Mouse (Mus musculus): ENCODE data around the gene Fcrls. TPM values are rescaled to one million over a fixed set of nuclear protein-coding genes. Genes with fewer than 3 reads are reported as not detected.

Fcrls gene
- total RNA-seq (2021) = 1 to 10 TPM; 5.4 to 6.3 TPM
- long read RNA-seq, experiment 1, transcript Fcrls-201 (8 exons, 2,273 nt) = major isoform, 11 of 11 reads
- long read RNA-seq, experiment 1, partial matches to known transcripts = 0 of 11 reads
- long read RNA-seq, experiment 1, other reads (novel, unspliced or antisense) = 0 of 11 reads
- long read RNA-seq, experiment 2, transcript Fcrls-201 (8 exons, 2,273 nt) = major isoform, 11 of 11 reads
- long read RNA-seq, experiment 2, partial matches to known transcripts = 0 of 11 reads
- long read RNA-seq, experiment 2, other reads (novel, unspliced or antisense) = 0 of 11 reads

DNA sequence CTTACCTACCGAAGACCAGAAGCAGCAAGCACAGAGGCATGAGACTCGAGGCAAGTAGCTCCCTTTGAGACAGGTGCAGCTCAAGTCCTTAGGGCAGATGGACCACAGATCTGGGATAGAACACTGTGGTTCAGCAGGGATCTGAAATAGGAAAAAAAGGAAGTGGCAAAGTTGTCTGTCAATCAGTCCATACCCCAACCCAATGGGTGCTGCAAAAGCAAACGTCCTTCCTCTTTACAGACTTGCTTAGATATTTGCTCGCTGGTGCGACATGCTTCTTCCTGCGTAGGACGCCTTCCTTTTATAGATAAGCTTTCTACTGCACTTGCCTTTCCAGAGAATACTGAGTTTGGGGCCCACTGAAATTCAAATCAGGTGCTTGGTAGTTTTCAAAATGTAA, at the start of gene Fcrls:
Fcrls (minus strand) TSS at position 303 of the 400 bp plus-strand sequence.
- DNase-seq = no peak

DNA sequence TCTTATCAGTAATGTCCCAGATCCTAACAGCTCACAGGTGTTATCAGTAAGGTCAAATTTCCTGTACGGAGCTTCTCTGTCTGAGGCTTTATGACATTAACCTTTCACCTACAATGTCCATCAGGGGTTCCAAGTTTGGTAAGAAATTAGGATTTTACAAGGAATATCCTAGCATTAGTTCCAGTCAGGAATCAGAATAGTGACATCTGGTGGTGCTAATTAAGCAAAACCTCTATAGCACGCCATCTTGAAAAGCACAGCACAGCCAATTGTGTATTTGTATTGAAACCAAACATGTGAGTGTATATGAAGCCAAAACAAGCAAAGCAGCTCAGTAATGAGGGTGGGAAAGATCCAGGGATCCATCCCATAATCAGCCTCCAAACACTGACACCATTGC, 46.4 kb upstream of the Fcrls start:
- no peak for DNase-seq

DNA sequence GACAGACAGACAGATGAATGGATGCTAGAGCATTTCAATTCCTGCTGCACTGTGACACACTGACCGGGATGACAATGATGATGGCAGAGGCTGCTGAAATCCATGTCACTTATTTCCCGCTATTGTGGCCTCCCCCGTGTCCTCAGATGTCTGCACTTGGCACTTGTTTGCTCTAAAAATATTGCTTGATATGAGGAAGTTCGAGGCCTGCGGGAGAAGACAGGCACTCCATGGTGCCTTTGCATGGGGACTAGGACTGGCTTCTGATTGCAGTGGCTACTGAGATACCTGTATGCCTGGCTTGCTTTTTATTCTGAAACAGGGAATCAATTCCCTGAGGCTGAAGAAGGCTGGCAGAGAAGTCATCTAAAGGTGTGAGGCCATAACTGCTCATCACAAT, 36.4 kb upstream of the Fcrls start:
- DNase-seq = no peak

DNA sequence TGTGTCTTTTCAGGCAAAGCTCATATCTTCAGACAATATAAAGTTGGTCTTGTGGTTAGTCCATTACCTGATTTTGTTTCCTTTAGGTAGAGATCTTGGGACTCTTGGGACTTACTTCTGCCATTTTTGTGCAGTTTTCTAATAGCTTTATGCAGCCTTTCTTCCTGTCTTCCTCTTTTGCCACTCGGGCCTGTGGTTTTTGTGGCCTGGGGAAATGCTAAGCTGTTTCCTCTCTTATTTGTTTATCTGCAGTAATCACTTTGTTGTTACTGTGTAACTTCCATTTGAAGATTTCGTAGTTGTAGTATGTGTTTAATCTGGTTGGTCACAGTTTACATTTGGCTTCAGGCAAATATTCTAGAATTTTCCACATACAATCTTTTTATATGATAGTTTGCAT, 10.8 kb upstream of the Fcrls start:
- DNase-seq = no peak

DNA sequence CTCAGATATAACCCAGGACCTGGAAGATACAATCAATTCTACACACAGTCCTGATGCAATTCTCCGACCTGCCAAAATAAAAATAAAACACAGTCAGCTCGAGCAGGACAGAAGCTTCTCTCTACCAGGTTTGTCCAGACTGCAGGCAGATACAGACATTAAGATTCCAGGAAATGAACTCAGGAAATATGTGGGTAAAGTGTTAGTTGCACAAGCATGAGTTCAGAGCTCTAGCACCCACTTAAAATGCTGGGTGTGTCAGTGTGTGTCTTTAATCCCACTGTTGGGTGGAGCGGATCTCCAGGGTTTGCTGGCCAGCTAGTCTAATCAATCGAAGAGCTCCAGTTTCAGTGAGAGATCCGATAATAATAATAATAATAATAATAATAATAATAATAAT, 3.0 kb upstream of the Fcrls start:
- DNase-seq = no peak

DNA sequence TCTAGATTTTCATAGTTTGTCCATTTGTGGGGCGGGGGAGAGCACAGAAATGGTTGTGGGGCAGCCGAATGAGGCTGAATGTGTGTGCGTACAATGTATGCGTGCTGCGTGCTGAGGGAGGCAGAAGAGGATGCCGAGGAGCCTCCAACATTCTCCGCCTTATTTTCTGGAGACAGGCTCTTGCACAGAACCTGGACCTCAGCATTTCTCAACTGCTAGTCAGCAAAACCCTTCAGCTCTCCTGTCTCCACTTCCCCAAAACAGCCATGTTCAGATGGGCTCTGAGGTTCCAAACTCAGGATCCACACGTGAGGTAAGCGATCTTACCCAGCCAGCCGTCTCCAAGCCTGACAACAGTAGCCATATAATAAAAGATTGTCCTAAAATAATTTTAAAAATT, 8.3 kb downstream of the Fcrls start:
- no peak for DNase-seq

DNA sequence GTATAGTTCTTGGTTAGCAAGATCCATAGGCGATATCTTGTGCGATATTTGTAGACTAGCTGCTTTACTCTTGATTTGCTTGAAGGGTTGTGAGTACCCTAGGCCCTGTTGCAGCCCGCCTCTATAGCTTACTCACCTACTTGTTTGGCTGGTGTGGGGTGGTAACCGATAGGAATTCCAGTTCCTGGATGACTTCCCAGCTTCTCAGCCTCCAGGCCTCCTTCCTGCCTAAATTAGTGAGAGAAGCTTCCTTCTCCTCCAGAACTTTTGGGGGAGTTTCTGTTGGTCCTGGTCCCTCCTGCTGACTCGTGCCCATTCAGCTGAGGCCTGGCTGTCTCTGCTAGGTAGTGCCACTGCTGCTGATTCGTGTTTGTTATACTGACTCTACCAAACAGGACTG, 14.0 kb downstream of the Fcrls start:
- no peak for DNase-seq

DNA sequence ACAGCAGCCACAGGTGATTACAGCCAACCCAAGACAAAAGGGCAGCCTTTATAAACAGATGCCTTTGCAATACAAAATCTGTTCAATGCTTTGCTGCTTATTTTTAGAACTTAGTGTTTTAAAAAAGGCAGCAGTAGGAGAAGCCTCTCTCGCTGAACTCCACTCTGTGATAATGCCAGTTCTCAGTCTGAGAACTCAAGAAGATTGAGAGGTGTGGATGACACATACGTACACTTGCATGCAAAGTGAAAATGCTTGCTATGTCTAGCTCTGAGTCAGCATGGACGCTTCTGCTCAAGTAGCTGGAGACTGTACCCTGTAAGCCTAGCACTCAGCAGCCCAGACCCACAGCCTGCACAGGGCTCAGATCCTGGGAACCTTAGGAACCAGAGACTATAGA, 16.2 kb downstream of the Fcrls start:
- no peak for DNase-seq

DNA sequence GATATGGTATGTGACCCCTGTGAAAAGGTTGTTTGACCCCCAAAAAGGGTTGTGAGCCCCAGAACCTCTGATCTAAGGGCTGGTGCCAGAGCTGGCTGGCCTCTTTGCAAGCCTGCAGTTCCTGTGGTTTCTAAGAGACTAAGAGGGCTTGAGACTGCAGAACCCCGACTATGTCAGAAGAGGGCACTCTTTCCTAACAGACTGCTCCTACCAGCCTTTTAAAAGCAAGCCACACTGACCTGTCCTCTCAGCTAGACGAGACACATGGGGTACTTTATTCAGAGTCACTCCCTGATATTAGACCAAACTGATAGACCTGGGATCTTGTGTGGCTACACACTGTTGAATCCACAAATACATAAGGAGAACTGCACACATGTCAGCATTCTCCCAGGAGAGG, 19.9 kb downstream of the Fcrls start:
- no peak for DNase-seq

DNA sequence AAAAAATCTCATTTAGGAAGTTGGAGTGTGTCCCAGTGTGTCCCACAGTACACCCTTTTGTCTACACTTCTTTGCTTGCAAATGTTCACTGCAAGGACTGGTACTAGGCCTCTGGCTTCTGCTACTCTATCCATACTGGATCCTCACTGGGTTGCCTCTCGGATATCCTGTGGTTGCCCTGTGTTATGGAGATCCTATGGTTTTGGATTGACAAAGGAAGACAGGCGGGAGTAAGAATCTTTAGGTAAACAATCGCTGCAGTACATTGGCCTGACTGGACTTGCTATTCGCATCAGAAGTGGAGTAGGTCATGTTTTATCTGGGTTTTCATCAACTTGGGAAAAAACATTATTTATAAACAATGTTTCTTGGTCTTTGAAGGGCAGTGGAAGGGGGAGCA, 22.6 kb downstream of the Fcrls start:
- no peak for DNase-seq

DNA sequence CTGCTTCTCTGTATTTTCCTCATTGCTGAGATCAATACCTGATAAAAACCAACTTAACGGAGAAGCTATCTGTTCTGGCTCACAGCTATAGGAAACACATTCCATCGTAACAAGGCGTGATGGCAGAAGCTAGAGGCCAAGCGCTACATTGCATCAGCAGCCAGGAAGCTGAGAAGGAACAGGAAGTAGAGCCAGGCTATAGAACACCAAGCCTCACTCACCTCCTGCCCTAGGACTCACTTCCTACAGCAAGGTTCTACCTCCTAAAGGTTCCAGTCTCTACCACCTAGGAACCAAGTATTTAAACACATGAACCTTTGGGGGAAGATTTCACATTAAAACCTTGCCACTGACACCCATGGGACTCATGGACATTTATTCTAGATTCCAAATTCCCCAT, 39.9 kb downstream of the Fcrls start:
- no peak for DNase-seq

DNA sequence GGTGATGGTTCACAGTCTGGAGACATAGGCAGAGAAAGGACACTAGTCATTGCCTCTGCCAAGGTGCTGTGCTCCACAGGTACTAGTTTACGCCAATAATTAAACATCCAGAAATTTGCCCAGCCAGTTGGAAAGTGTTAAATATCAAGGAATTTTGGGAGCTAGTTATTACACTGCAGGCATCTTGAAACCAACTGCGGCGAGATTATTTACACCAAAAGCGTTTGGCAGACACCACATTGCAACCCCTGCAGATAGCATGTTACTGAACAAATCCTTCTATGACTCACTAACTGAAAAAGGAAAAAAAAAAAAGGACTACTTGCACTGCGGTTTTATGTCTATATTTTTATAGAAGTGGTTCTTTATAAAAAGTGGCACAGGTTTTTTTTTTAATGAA, 41.2 kb downstream of the Fcrls start:
- no peak for DNase-seq

DNA sequence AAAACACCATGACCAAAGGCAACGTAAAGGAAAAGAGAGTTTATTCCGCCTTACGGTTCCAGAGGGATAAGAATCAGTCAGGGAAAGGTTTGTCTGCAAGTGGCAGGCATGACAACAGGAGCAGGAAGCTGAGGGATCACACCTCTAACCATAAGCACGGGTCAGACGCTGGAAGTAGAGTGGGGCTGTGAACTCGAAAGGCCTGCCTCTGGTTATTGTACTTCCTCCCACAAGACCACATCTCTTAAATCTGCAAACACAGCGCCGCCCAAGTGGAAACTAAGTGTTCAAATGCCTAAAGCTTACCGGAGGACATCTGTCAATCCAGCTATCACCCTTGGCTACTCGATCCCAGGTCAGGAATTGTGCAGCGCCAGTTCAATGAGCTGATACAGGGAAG, 48.4 kb downstream of the Fcrls start:
- DNase-seq = no peak

DNA sequence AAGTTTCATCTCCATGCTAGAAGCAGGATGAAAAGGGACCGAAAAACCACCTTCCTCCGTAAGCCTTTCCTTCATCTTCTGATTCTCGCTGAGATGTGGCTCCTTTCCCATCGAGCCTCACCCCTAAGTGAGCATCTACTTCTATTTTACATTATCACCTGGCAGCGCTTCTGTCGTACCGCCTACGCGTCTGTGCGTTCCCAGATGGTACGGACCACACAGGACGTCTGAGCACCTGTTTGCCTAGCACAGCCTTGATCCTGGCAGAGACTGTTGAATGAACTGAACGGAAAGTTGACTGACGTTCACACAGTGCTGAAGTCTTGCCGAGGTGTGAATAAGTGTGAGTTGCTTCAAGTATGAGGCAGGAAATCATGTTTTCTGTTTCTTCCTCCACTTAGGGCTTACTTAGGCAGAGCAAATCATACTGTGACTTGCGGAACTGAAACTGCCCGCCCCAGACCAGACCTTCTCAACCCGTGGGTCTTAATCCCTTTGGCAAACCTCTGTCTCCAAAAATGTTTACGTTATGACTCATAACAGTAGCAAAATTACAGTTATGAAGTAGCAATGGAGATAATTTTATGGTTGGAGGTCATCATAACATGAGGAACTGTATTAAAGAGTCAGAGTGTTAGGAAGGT, 49.2 kb downstream of the Fcrls start:
- DNase-seq = no peak

DNA sequence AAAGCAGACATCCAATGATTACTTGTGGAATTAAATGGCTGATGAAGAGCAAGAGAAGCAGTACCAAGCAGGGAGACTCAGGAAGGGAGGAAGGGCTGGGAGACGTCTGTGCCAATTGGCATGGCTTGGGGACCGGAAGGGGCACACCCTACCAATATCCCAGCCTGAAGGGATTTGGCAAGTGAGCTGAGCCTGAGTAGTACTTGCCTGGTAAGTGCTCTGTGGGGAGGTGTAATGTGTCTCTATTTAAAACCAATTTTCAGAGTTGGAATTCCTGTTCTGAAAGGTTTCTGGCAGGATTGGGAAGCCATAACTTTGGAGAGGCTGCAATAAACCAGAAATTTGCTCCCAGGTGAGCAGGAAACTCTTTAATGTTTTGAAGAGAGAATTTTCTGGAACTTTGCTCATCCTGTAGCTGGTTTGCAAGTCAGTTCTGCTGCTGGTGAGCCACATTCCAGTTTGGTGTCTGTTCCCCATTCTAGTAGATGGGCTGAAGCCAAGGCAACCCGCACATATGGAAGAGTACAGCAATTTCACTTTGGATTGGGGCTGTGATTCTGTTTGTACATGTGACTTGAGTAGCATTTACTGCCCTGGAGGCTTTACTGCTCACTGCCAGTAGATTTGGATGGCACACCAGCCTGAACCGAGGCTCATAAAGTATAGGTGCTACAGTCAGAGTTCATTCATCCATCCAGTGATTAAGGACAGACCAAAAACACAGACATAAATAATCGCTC, 57.0 kb downstream of the Fcrls start:
- no peak for DNase-seq

Other genes starting within 250 kb of the Fcrls start
- 10 to 100 TPM; 13.7 to 19.0 TPM for gene Kirrel, start 89.0 kb downstream of the Fcrls start, total RNA-seq (2021)
- gene Cd5l, start 94.1 kb upstream of the Fcrls start, total RNA-seq (2021) = not detected
- gene Fcrl1, start 112.6 kb upstream of the Fcrls start, total RNA-seq (2021) = not detected
- not detected for gene Fcrl5, start 172.0 kb upstream of the Fcrls start, total RNA-seq (2021)

Measured in gastrocnemius, postnatal 10 days (tissue).